Mouse (Mus musculus): ENCODE results near the gene Gm49383. TPM values are rescaled to one million over a fixed set of nuclear protein-coding genes. Genes with fewer than 3 reads are reported as not detected.
"Not testable (repeated sequence)": the region's sequence is repeated elsewhere in the genome, so short reads cannot be mapped to it uniquely, and the experiment has no call there.

Gm49383 gene
- polyA plus RNA-seq, 1 experiment from 2014 or later: 62.2 TPM

GRCm38 (mm10) chr12:69168461-69169106, 28.3 kb downstream of the Gm49383 start, which contains the start of gene Lrr1:
TSS of gene Lrr1 (plus strand) at chr12:69168814.
- H3K27me3 ChIP-seq (ENCODE audit: poor library complexity, severe bottlenecking): no peaks in the 10 kb centered on the region
- H3K36me3 ChIP-seq (replicated peaks): peaks cover 18% of the 10 kb centered on the region
- peak; percentile 88 for DNase-seq (ENCODE audit: extremely low spot score, low spot score)
- H3K27ac ChIP-seq: peak within 1 kb of the TSS; percentile 99
- H3K4me3 ChIP-seq: peak within 1 kb of the TSS; percentile 94
- H3K9me3 ChIP-seq: no peaks in the 10 kb centered on the region
- WGBS: under 1% methylated on average over 40 of the region's 40 CpGs
- H3K4me1 ChIP-seq: peaks cover 26% of the 10 kb centered on the region

GRCm38 (mm10) chr12:69167656-69168460, 29.0 kb downstream of the Gm49383 start:
- H3K36me3 ChIP-seq (replicated peaks): peaks cover 11% of the 10 kb centered on the region
- 9% methylated on average over 18 of the region's 18 CpGs for WGBS
- H3K9me3 ChIP-seq: no peaks in the 10 kb centered on the region
- peak overlapping the region; percentile 94 for H3K4me3 ChIP-seq
- no peaks in the 10 kb centered on the region for H3K27me3 ChIP-seq (ENCODE audit: poor library complexity, severe bottlenecking)
- peaks cover 26% of the 10 kb centered on the region for H3K4me1 ChIP-seq
- no peak for DNase-seq (ENCODE audit: extremely low spot score, low spot score)
- peak overlapping the region; percentile 99 for H3K27ac ChIP-seq

GRCm38 (mm10) chr12:69166861-69167581, 29.9 kb downstream of the Gm49383 start:
- H3K4me3 ChIP-seq; H3K9me3 ChIP-seq; DNase-seq (ENCODE audit: extremely low spot score, low spot score); H3K27ac ChIP-seq; H3K27me3 ChIP-seq (ENCODE audit: poor library complexity, severe bottlenecking); H3K36me3 ChIP-seq (replicated peaks): not testable (repeated sequence)
- peaks cover 26% of the 10 kb centered on the region for H3K4me1 ChIP-seq
- 70% methylated on average over 8 of the region's 8 CpGs for WGBS

- no peak overlapping the region for H3K27ac ChIP-seq
- WGBS: 66% methylated on average over 3 of the region's 3 CpGs
- DNase-seq (ENCODE audit: extremely low spot score, low spot score): no peak
- no peaks in the 10 kb centered on the region for H3K9me3 ChIP-seq
- H3K4me1 ChIP-seq: peaks cover 19% of the 10 kb centered on the region
- H3K4me3 ChIP-seq: no peak overlapping the region
- H3K36me3 ChIP-seq (replicated peaks): no peaks in the 10 kb centered on the region
- no peaks in the 10 kb centered on the region for H3K27me3 ChIP-seq (ENCODE audit: poor library complexity, severe bottlenecking)
These were observed 32.0 kb downstream of the Gm49383 start for GRCm38 (mm10) chr12:69164904-69165303.

GRCm38 (mm10) chr12:69163586-69163985, 33.3 kb downstream of the Gm49383 start:
- not testable (repeated sequence) for H3K27ac ChIP-seq; H3K4me3 ChIP-seq; H3K36me3 ChIP-seq (replicated peaks); H3K9me3 ChIP-seq; H3K27me3 ChIP-seq (ENCODE audit: poor library complexity, severe bottlenecking); DNase-seq (ENCODE audit: extremely low spot score, low spot score); H3K4me1 ChIP-seq
- WGBS: 89% methylated on average over 4 of the region's 4 CpGs

GRCm38 (mm10) chr12:69160677-69161076, 36.2 kb downstream of the Gm49383 start:
- not testable (repeated sequence) for H3K27ac ChIP-seq
- 86% methylated on average over 2 of the region's 2 CpGs for WGBS

GRCm38 (mm10) chr12:69159578-69159940, 37.3 kb downstream of the Gm49383 start:
- Histone ChIP-seq H3K9me3 (no peaks in the 10 kb centered on the region), H3K4me3 (peak overlapping the region; percentile 32), H3K4me1 (peaks cover 9% of the 10 kb centered on the region), H3K27ac (no peak overlapping the region), H3K36me3 (replicated peaks) (peaks cover 31% of the 10 kb centered on the region), H3K27me3 (ENCODE audit: poor library complexity, severe bottlenecking) (no peaks in the 10 kb centered on the region)
- WGBS: 7% methylated on average over 9 of the region's 9 CpGs
- DNase-seq (ENCODE audit: extremely low spot score, low spot score): no peak

More at GRCm38 (mm10) chr12:69160677-69161076, 36.2 kb downstream of the Gm49383 start:
- not testable (repeated sequence) for H3K4me1 ChIP-seq; H3K4me3 ChIP-seq; DNase-seq (ENCODE audit: extremely low spot score, low spot score); H3K9me3 ChIP-seq; H3K27me3 ChIP-seq (ENCODE audit: poor library complexity, severe bottlenecking)
- peaks cover 24% of the 10 kb centered on the region for H3K36me3 ChIP-seq (replicated peaks)

- H3K27me3 ChIP-seq (ENCODE audit: poor library complexity, severe bottlenecking); H3K4me1 ChIP-seq; H3K9me3 ChIP-seq: not testable (repeated sequence)
- peaks cover 32% of the 10 kb centered on the region for H3K36me3 ChIP-seq (replicated peaks)
- peak within 1 kb of the TSS; percentile 84 for H3K4me3 ChIP-seq
- under 1% methylated on average over 60 of the region's 68 CpGs for WGBS
- peak; percentile 99 for DNase-seq (ENCODE audit: extremely low spot score, low spot score)
- H3K27ac ChIP-seq: peak within 1 kb of the TSS; percentile 97
These were observed 37.9 kb downstream of the Gm49383 start, which contains the start of gene Rps29 for GRCm38 (mm10) chr12:69158765-69159577. TSS of gene Rps29 (minus strand) at chr12:69159186.

- WGBS: under 1% methylated on average over 19 of the region's 19 CpGs
- peak overlapping the region; percentile 84 for H3K4me3 ChIP-seq
- peaks cover 32% of the 10 kb centered on the region for H3K36me3 ChIP-seq (replicated peaks)
- H3K27ac ChIP-seq: peak overlapping the region; percentile 97
- peaks cover 9% of the 10 kb centered on the region for H3K4me1 ChIP-seq
- no peaks in the 10 kb centered on the region for H3K9me3 ChIP-seq
- no peak for DNase-seq (ENCODE audit: extremely low spot score, low spot score)
- H3K27me3 ChIP-seq (ENCODE audit: poor library complexity, severe bottlenecking): no peaks in the 10 kb centered on the region
These were observed 38.5 kb downstream of the Gm49383 start for GRCm38 (mm10) chr12:69158366-69158764.

- peaks cover 32% of the 10 kb centered on the region for H3K36me3 ChIP-seq (replicated peaks)
- peak overlapping the region; percentile 84; the same call in 1 of the 2 replicates for H3K4me3 ChIP-seq
- DNase-seq (ENCODE audit: extremely low spot score, low spot score): no peak
- 92% methylated on average over 2 of the region's 2 CpGs for WGBS
- H3K27ac ChIP-seq: no peak overlapping the region
- H3K27me3 ChIP-seq (ENCODE audit: poor library complexity, severe bottlenecking): no peaks in the 10 kb centered on the region
- H3K9me3 ChIP-seq: no peaks in the 10 kb centered on the region
- peaks cover 9% of the 10 kb centered on the region for H3K4me1 ChIP-seq
These were observed 39.8 kb downstream of the Gm49383 start for GRCm38 (mm10) chr12:69157107-69157506.

GRCm38 (mm10) chr12:69156436-69156835, 40.5 kb downstream of the Gm49383 start:
- 84% methylated on average over 4 of the region's 4 CpGs for WGBS
- peaks cover 9% of the 10 kb centered on the region for H3K4me1 ChIP-seq
- H3K27me3 ChIP-seq (ENCODE audit: poor library complexity, severe bottlenecking): no peaks in the 10 kb centered on the region
- no peak for DNase-seq (ENCODE audit: extremely low spot score, low spot score)
- H3K36me3 ChIP-seq (replicated peaks): peaks cover 32% of the 10 kb centered on the region
- H3K4me3 ChIP-seq: no peak overlapping the region
- no peaks in the 10 kb centered on the region for H3K9me3 ChIP-seq
- no peak overlapping the region for H3K27ac ChIP-seq

GRCm38 (mm10) chr12:69155923-69156322, 41.0 kb downstream of the Gm49383 start:
- no peak overlapping the region for H3K4me3 ChIP-seq
- H3K27ac ChIP-seq: no peak overlapping the region
- peaks cover 32% of the 10 kb centered on the region for H3K36me3 ChIP-seq (replicated peaks)
- H3K9me3 ChIP-seq: no peaks in the 10 kb centered on the region
- peaks cover 9% of the 10 kb centered on the region for H3K4me1 ChIP-seq
- DNase-seq (ENCODE audit: extremely low spot score, low spot score): no peak
- 92% methylated on average over 2 of the region's 2 CpGs for WGBS
- H3K27me3 ChIP-seq (ENCODE audit: poor library complexity, severe bottlenecking): no peaks in the 10 kb centered on the region
